Mouse (Mus musculus) adrenal gland, postnatal 25 days (tissue): ENCODE results near the gene Socs5. TPM values are rescaled to one million over a fixed set of nuclear protein-coding genes. Genes with fewer than 3 reads are reported as not detected.
"Not testable (repeated sequence)": the region's sequence is repeated elsewhere in the genome, so short reads cannot be mapped to it uniquely, and the experiment has no call there.

Experiments
- DNase-seq: peaks from one replicate; pipeline ENCODE4 v3.0.0; 2021; ENCODE audit warnings: mixed read lengths
- long read RNA-seq: library from polyadenylated mRNA; stranded (forward); transcript quantifications from one replicate; pipeline ENCODE4 v2.0.0, GENCODE M21; 2021
- total RNA-seq: library from RNA; stranded (reverse); gene quantifications from 2 replicates; pipeline ENCODE4 v1.2.3, GENCODE M21; 2021

Gene Socs5
- total RNA-seq, result 82.7 and 83.4 TPM in 2 replicates
- long read RNA-seq, transcript Socs5-203 (2 exons, 978 nt), result major isoform, 9 of 22 reads
- long read RNA-seq, partial matches to known transcripts, result 0 of 22 reads
- long read RNA-seq, other reads (novel, unspliced or antisense), result 13 of 22 reads

- no peak for DNase-seq
These were observed at the start of gene Socs5 for GRCm38 (mm10) chr17:87107623-87108221. Gene Socs5, plus strand, starts transcription at chr17:87107679.

- no peak for DNase-seq
These were observed 44.8 kb upstream of the Socs5 start for GRCm38 (mm10) chr17:87062639-87063038.

GRCm38 (mm10) chr17:87063461-87063860 lies 44.0 kb upstream of the Socs5 start:
- DNase-seq, result no peak

GRCm38 (mm10) chr17:87063969-87064368 lies 43.5 kb upstream of the Socs5 start:
- DNase-seq, result no peak

- no peak for DNase-seq
These were observed 38.5 kb upstream of the Socs5 start for GRCm38 (mm10) chr17:87068997-87069396.

- not testable (repeated sequence) for DNase-seq
These were observed 35.3 kb upstream of the Socs5 start for GRCm38 (mm10) chr17:87072183-87072582.

GRCm38 (mm10) chr17:87072766-87073440 lies 34.6 kb upstream of the Socs5 start:
- DNase-seq, result no peak

- no peak for DNase-seq
These were observed 34.0 kb upstream of the Socs5 start for GRCm38 (mm10) chr17:87073470-87073869.

GRCm38 (mm10) chr17:87078217-87078616 lies 29.3 kb upstream of the Socs5 start:
- not testable (repeated sequence) for DNase-seq

GRCm38 (mm10) chr17:87080724-87081123 lies 26.8 kb upstream of the Socs5 start:
- no peak for DNase-seq

GRCm38 (mm10) chr17:87082547-87082946 lies 24.9 kb upstream of the Socs5 start:
- DNase-seq, result no peak

- DNase-seq, result no peak
These were observed 23.8 kb upstream of the Socs5 start for GRCm38 (mm10) chr17:87083671-87084070.

- DNase-seq, result peak; percentile 39
These were observed 21.8 kb upstream of the Socs5 start for GRCm38 (mm10) chr17:87085726-87086125.

GRCm38 (mm10) chr17:87089296-87089695 lies 18.2 kb upstream of the Socs5 start:
- DNase-seq, result no peak

GRCm38 (mm10) chr17:87093061-87093460 lies 14.4 kb upstream of the Socs5 start:
- no peak for DNase-seq

- no peak for DNase-seq
These were observed 10.5 kb upstream of the Socs5 start for GRCm38 (mm10) chr17:87096951-87097350.

GRCm38 (mm10) chr17:87097576-87097975 lies 9.9 kb upstream of the Socs5 start:
- DNase-seq, result no peak

GRCm38 (mm10) chr17:87100947-87101346 lies 6.5 kb upstream of the Socs5 start:
- DNase-seq, result no peak

- peak; percentile 75 for DNase-seq
These were observed 4.8 kb upstream of the Socs5 start for GRCm38 (mm10) chr17:87102636-87103035.

GRCm38 (mm10) chr17:87103060-87103459 lies 4.4 kb upstream of the Socs5 start:
- no peak for DNase-seq

- no peak for DNase-seq
These were observed 3.2 kb upstream of the Socs5 start for GRCm38 (mm10) chr17:87104276-87104675.

- DNase-seq, result no peak
These were observed 1.5 kb upstream of the Socs5 start for GRCm38 (mm10) chr17:87105941-87106340.

GRCm38 (mm10) chr17:87106691-87107523 lies 572 bp upstream of the Socs5 start:
- DNase-seq, result peak; percentile 98
